Mouse (Mus musculus) embryonic facial prominence, embryonic 10.5 days (tissue): ENCODE data around the gene Pzp. TPM values are rescaled to one million over a fixed set of nuclear protein-coding genes. Genes with fewer than 3 reads are reported as not detected.
A peak's percentile ranks its signal among the peaks of the same experiment; 100 is the strongest.

Source experiments
- DNase-seq: peaks from one replicate; pipeline ENCODE4 v3.0.0-alpha.2; 2017; ENCODE audit warnings: low spot score
- H3K27ac ChIP-seq: fragments of 300-500 bp; sonication (generic); replicated peaks from 2 replicates; pipeline ENCODE4 v1.5.1; 2016; ENCODE audit warnings: mild to moderate bottlenecking
- H3K27me3 ChIP-seq: fragments of 300-500 bp; sonication (generic); replicated peaks from 2 replicates; pipeline ENCODE4 v1.6.1; 2016; ENCODE audit warnings: low read depth, mild to moderate bottlenecking; ENCODE audit not compliant: poor library complexity, severe bottlenecking
- H3K36me3 ChIP-seq: fragments of 300-500 bp; sonication (generic); replicated peaks from 2 replicates; pipeline ENCODE4 v1.6.1; 2016; ENCODE audit warnings: mild to moderate bottlenecking, moderate library complexity
- H3K4me1 ChIP-seq: fragments of 300-500 bp; sonication (generic); 2 replicates; pipeline ENCODE4 v1.6.1; 2016
- H3K4me3 ChIP-seq: fragments of 300-500 bp; sonication (generic); 2 replicates; pipeline ENCODE4 v1.5.1; 2016; ENCODE audit warnings: mild to moderate bottlenecking, moderate library complexity
- H3K9me3 ChIP-seq: fragments of 300-500 bp; sonication (generic); 2 replicates; pipeline ENCODE4 v1.6.1; 2016; ENCODE audit warnings: mild to moderate bottlenecking
- WGBS: fragments of 180-500 bp; shearing (Covaris S2); methylation state at CpG from one replicate; pipeline ENCODE4 v1.1.7; 2016; 5-methylcytosine and 5-hydroxymethylcytosine counted together
- polyA plus RNA-seq: library from polyadenylated mRNA; unstranded; fragments of >200 nt; fragmentation: Nextera tagmentation; extraction: Ambion mirVana; gene quantifications from 2 replicates; pipeline ENCODE4 v1.2.1, GENCODE M21; 2016

The Pzp gene
- polyA plus RNA-seq, 1 experiment from 2014 or later, result not detected

DNA sequence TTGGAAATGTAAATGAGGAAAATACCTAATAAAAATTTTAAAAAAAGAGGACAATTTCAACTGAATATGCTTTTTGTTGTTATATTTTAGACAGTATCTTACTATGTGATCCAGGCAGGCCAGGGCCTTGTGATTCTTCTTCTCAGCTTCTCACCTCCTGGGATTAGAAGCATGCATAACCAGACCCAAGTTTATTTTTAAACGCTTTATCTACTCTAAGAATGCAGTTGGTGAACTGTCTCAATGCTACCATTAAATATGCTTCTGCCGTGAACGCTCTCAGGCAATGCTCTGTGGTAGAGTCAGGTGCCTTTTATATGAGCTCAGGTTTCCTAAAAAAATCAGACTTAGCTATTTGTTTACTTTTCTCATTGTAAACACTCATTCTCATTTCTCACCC, 3.2 kb downstream of the Pzp start:
- H3K27ac ChIP-seq, result no peak overlapping the region
- no peaks in the 10 kb centered on the region for H3K36me3 ChIP-seq
- no peaks in the 10 kb centered on the region for H3K27me3 ChIP-seq
- 87% methylated on average over 3 of the region's 3 CpGs for WGBS
- no peak for DNase-seq
- no peak overlapping the region for H3K4me3 ChIP-seq
- H3K4me1 ChIP-seq, result no peaks in the 10 kb centered on the region
- no peaks in the 10 kb centered on the region for H3K9me3 ChIP-seq

DNA sequence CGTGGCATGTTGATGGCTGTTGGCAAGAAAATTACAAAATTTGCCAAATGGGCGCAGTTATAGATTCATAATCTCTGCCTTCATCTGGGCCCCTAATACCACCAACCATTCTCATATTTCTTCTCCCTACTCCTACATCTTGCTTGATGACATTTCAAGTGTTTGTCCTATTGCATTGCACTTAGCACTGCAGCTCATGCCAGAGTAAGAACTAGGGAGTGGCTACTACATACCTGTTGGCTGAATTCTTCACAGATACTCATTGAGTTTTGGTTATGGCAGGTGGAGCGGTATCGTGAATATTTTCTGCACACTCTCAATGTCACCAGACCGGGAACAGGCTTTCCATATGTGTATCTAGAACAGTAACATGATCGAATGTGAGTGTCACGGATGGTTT, 7.4 kb downstream of the Pzp start:
- no peaks in the 10 kb centered on the region for H3K27me3 ChIP-seq
- no peak overlapping the region for H3K4me3 ChIP-seq
- 93% methylated on average over 7 of the region's 7 CpGs for WGBS
- H3K27ac ChIP-seq, result no peak overlapping the region
- DNase-seq, result no peak
- H3K9me3 ChIP-seq, result peaks cover 2% of the 10 kb centered on the region; the same call in 1 of the 2 replicates
- H3K36me3 ChIP-seq, result no peaks in the 10 kb centered on the region
- no peaks in the 10 kb centered on the region for H3K4me1 ChIP-seq

DNA sequence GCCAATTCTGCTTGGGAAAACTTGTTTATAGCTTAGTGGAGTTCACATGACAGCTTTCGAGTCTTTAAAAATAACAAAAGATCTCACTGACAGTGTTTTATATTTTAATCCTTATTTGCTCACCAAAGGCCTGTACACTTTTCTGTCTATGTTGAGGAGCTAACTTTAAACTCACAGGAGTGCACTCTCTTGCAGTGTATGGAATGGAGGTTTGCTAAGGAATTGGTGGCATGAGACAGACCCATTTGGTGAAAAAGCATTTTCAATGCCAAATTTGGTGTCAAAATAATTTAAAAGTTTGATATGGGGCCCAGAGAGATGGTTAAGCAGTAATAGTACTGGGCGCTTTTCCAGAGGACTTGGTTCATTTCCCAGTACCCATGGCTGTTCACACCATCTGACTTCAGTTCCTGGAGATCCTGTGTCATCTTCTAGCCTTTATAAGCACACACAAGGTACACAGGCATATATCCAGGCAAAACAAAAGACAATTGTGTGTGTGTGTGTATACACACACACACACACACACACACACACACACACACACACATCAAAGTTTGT, 20.8 kb downstream of the Pzp start:
- 91% methylated on average over 2 of the region's 2 CpGs for WGBS

DNA sequence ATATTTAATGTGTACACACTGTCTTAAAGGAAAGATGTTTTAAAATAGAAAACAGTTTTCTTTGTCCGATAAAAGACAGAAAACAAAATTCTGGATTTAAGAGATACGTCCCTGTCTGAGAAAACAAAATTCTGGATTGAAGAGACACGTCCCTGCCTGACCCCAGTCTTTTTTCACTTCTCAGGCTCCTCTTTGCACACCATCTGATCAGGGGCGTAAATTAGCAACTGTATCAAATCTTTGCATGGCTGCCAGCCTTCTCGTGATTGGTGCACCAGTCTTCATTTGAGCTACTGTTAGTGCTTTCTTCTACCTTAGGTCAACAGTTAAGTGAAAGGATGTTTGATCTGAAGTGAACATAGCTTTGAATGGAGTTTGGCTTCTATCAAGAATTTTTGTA, 21.8 kb downstream of the Pzp start:
- Histone ChIP-seq H3K27me3 (no peaks in the 10 kb centered on the region), H3K4me3 (no peak overlapping the region), H3K27ac (no peak overlapping the region), H3K4me1 (no peaks in the 10 kb centered on the region), H3K9me3 (no peaks in the 10 kb centered on the region), H3K36me3 (no peaks in the 10 kb centered on the region)
- DNase-seq, result no peak
- 85% methylated on average over 5 of the region's 5 CpGs for WGBS

More for the DNA sequence above, 20.8 kb downstream of the Pzp start:
- Histone ChIP-seq H3K9me3 (no peaks in the 10 kb centered on the region), H3K27me3 (no peaks in the 10 kb centered on the region), H3K4me3 (no peak overlapping the region), H3K4me1 (no peaks in the 10 kb centered on the region), H3K36me3 (no peaks in the 10 kb centered on the region), H3K27ac (no peak overlapping the region)
- no peak for DNase-seq

DNA sequence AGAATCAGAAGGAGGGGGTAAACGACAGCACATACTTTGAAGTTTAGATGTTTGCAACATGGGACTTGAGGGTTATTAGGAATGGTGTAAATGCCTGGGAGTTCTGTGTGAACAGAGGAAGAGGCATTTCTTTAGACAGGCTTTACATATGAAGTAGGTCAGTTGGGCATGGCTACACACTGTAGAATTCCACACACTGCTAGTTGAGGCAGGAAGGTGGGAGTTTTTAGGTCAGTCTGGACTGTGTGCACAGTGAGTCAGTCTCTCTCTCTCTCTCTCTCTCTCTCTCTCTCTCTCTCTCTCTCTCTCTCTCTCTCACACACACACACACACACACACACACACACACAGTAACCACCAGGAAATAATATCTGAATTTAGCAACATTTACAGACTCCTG, 31.2 kb downstream of the Pzp start:
- no peaks in the 10 kb centered on the region for H3K27me3 ChIP-seq
- H3K27ac ChIP-seq, result no peak overlapping the region
- 0 out of 2 replicates have a peak, but pooled peaks cover 3% of the 10 kb centered on the region for H3K4me1 ChIP-seq
- no peaks in the 10 kb centered on the region for H3K9me3 ChIP-seq
- no peak overlapping the region for H3K4me3 ChIP-seq
- no peak for DNase-seq
- no peaks in the 10 kb centered on the region for H3K36me3 ChIP-seq
- WGBS, result 86% methylated on average over 1 of the region's 1 CpGs

DNA sequence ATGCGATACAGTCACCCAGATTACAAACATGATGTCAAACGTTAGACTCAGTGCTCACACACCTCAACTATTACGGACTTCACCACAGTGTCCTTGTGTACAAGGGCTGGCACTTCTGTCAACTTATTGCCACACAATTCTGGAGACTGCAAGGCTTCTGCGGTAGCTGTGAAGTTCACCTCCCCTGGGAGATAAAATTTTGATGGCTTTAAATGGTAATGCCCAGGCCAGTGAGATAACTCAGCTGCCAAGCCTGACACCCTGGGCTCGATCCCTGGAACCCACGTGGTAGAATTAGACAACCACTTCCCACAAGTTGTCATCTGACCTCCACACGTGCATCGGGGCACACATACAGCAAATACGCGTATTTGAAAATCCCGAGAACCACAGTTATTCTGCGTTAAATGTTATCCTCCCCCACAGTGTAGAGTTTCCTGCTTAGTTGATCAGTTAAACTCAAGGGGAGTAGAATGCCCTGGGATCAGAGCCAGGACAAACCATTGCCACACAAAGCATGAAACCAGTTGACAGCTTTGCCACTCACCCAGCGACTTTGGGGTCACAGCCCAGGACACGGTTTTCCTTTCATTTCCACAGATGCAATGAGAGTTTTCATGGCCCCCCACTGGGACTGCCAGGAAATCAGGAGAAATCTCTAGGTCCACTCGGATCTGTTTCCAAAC, 31.7 kb downstream of the Pzp start:
- DNase-seq, result no peak
- Histone ChIP-seq H3K27me3 (no peaks in the 10 kb centered on the region), H3K36me3 (no peaks in the 10 kb centered on the region), H3K4me1 (0 out of 2 replicates have a peak, but pooled peaks cover 3% of the 10 kb centered on the region), H3K4me3 (no peak overlapping the region), H3K9me3 (no peaks in the 10 kb centered on the region), H3K27ac (no peak overlapping the region)
- WGBS, result 77% methylated on average over 15 of the region's 15 CpGs

DNA sequence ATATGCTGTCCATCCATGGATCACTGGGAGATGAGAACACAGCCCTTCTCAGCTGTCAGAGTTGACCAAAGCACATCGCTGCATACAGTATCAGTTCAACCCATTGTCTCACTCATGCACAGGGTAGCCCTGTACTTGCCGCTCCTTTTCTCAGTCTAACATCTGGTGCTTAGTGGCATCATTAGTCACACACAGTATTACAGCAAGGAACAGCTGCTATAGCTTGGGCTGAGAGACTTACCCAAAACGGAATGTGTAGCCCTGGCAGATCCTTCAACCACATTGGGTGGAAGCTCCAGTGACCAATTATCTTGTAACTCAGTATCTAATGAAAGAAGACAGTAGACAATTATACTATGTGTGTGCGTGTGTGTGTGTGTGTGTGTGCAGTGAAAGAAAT, 34.6 kb downstream of the Pzp start:
- Histone ChIP-seq H3K9me3 (no peaks in the 10 kb centered on the region), H3K36me3 (no peaks in the 10 kb centered on the region), H3K4me1 (0 out of 2 replicates have a peak, but pooled peaks cover 3% of the 10 kb centered on the region), H3K27ac (no peak overlapping the region), H3K4me3 (no peak overlapping the region), H3K27me3 (no peaks in the 10 kb centered on the region)
- whole genome bisulfite sequencing, result 81% methylated on average over 4 of the region's 4 CpGs
- no peak for DNase-seq

DNA sequence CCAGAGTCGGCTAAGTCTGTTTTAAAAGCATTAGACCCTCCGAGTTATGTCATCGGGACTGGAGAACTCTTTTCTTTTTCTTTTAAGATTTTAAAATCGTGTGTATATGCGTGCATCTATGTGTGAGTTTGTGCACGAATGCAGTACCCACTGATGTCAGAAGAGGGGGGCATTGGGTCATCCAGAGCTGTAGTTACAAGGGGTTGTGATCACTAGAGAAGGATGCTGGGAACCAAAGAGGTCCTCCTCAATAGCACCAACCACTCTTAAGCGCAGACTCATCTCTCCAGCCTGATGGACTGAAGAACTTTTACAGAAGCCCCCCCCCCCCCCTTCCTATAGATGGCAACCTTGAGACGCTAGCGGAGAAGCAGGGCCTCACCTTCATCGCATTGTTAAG, 36.4 kb downstream of the Pzp start:
- Histone ChIP-seq H3K36me3 (no peaks in the 10 kb centered on the region), H3K4me1 (0 out of 2 replicates have a peak, but pooled peaks cover 2% of the 10 kb centered on the region), H3K9me3 (no peaks in the 10 kb centered on the region), H3K4me3 (no peak overlapping the region), H3K27ac (no peak overlapping the region), H3K27me3 (no peaks in the 10 kb centered on the region)
- 94% methylated on average over 10 of the region's 10 CpGs for WGBS
- DNase-seq, result no peak

DNA sequence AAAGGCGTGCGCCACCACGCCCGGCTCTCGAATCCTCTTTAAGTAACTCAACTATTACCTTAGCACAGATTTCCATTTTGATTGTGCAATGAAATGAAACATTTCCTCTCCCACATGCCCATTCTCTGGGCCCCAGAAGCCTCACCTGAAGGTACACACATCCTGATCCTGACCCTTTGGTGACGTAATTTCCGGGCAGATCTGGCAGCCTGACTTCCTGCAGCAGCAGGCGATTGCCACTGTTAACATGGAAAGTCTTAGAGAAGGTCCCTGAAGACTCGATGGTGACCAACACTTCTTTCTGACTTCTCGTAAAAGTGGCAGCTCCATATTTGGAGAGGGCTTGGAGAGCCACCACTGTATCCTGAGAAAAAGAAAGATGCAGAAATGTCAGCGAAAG, 38.8 kb downstream of the Pzp start:
- Histone ChIP-seq H3K4me1 (no peaks in the 10 kb centered on the region), H3K27me3 (no peaks in the 10 kb centered on the region), H3K27ac (no peak overlapping the region), H3K9me3 (no peaks in the 10 kb centered on the region), H3K36me3 (no peaks in the 10 kb centered on the region), H3K4me3 (no peak overlapping the region)
- 87% methylated on average over 11 of the region's 11 CpGs for WGBS
- DNase-seq, result no peak

DNA sequence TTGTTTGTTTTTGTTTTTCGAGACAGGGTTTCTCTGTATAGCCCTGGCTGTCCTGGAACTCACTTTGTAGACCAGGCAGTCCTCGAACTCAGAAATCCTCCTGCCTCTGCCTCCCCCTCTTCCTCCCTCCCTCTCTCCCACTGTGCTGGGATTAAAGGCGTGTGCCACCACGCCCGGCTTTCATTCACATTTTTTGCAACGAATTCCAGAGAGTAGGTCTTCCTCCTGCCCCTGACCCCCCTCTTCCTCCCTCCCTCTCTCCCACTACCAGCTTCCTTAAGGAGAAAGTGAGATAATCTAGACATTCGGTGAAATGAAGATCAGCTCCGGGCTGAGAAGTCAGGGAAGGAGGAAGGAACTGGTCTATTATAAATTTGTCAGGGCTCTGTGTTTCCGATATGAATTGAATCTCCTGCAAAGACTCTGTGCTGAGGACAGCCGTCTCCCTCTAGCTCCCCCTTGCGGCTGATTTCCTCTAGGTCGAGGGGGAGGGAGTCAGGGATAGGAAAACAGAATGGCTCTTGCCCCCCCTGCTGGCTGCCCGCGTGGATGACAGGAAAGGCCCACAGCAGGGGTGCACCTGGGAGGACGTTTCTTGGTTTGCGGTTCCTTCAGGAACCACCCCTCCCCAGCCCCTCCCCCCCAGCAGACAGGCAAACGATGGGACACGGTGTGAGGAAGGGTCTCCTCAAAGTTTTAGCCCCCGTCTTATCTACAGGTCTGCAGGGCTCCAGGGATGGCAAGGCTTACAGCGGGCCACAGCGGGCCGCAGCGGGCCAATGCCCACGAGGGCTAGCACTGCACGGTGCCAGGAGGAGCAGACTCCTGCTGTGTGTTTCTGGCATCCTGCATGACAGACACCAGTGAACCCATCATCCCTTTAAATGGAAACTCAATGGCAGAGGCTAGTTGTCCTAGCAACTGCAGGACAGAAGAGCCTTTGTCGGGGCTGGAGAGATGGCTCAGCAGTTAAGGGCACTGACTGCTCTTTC, 46.8 kb downstream of the Pzp start:
- H3K36me3 ChIP-seq, result no peaks in the 10 kb centered on the region
- no peak overlapping the region for H3K27ac ChIP-seq
- peak overlapping the region; percentile 45 for H3K4me3 ChIP-seq

DNA sequence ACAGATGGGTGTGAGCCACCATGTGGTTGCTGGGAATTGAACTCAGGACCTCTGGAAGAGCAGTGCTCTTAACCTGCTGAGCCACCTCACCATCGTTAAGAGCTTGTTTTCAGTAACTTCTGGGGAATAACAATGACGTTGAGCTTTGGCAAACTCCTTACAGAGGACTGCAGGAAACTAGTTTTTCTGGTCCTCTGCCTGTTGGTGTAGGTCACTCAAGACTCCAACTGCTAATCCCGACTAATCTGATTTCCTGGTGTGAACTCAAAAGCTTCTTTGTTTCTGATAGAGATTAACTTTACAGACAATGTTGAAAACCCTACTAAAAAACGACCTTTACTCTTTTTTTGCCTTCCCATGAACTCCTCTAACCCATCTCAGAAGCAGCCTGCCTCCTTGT, 49.0 kb downstream of the Pzp start:
- no peak for DNase-seq
- Histone ChIP-seq H3K27me3 (no peaks in the 10 kb centered on the region), H3K4me1 (peaks cover 5% of the 10 kb centered on the region), H3K9me3 (no peaks in the 10 kb centered on the region), H3K36me3 (no peaks in the 10 kb centered on the region), H3K4me3 (no peak overlapping the region), H3K27ac (no peak overlapping the region)
- 9% methylated on average over 4 of the region's 4 CpGs for WGBS

More for the DNA sequence above, 46.8 kb downstream of the Pzp start:
- 26% methylated on average over 26 of the region's 26 CpGs for WGBS
- Histone ChIP-seq H3K4me1 (peaks cover 5% of the 10 kb centered on the region), H3K27me3 (no peaks in the 10 kb centered on the region), H3K9me3 (no peaks in the 10 kb centered on the region)
- DNase-seq, result peak; percentile 96

DNA sequence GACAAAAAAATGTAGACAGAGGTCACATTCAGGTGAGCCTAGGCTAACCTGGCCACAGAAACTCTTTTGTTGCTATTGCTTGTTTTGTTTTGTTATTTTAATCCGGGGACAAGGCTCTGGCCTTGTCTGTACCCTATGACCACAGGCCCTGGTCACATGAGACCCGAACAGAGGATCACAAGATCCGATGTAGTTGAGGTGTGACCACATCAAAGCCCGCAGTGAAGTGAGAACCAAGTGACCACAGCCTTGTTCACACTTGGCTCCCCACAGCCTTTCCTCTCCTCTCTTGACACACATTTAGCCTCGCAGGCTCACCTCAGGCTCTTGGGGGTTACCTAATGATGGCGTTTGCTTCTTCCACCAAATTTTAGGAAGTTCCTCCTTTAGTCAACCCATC, 52.4 kb downstream of the Pzp start:
- H3K27ac ChIP-seq, result no peak overlapping the region
- H3K4me1 ChIP-seq, result no peaks in the 10 kb centered on the region
- H3K4me3 ChIP-seq, result no peak overlapping the region
- H3K9me3 ChIP-seq, result no peaks in the 10 kb centered on the region
- H3K36me3 ChIP-seq, result no peaks in the 10 kb centered on the region
- no peak for DNase-seq
- H3K27me3 ChIP-seq, result no peaks in the 10 kb centered on the region
- WGBS, result 90% methylated on average over 6 of the region's 6 CpGs
